Mouse (Mus musculus) myocyte (in vitro differentiated cells): ENCODE data around the gene Bckdha. TPM values are rescaled to one million over a fixed set of nuclear protein-coding genes. Genes with fewer than 3 reads are reported as not detected.

Source experiments
- H3K27me3 ChIP-seq: one replicate; pipeline ENCODE4 v1.6.1; 2011; ENCODE audit not compliant: control insufficient read depth, insufficient read depth, insufficient read length
- H3K36me3 ChIP-seq: one replicate; pipeline ENCODE4 v1.6.1; 2011; ENCODE audit not compliant: control insufficient read depth, insufficient read depth
- H3K4me2 ChIP-seq: one replicate; pipeline ENCODE4 v1.6.1; 2011; ENCODE audit warnings: low read depth, control low read depth
- H3K4me3 ChIP-seq: one replicate; pipeline ENCODE4 v1.5.1; 2011; ENCODE audit warnings: mild to moderate bottlenecking, control low read depth, moderate library complexity
- H3K79me2 ChIP-seq: one replicate; pipeline ENCODE4 v1.6.1; 2011; ENCODE audit not compliant: control insufficient read depth, insufficient read depth
- H3ac ChIP-seq: one replicate; pipeline ENCODE4 v1.6.1; 2011; ENCODE audit not compliant: control insufficient read depth, insufficient read length
- CEBPB ChIP-seq: IDR thresholded peaks from 2 replicates; pipeline ENCODE4 v1.6.1; 2011; ENCODE audit warnings: mild to moderate bottlenecking, moderate library complexity; ENCODE audit not compliant: poor library complexity, insufficient read depth, severe bottlenecking
- E2F4 ChIP-seq: IDR thresholded peaks from one replicate; pipeline ENCODE4 v1.6.1; 2011; ENCODE audit warnings: mild to moderate bottlenecking, control low read depth, moderate library complexity; ENCODE audit not compliant: insufficient read depth
- MAX ChIP-seq: IDR thresholded peaks from one replicate; pipeline ENCODE4 v1.6.1; 2011; ENCODE audit warnings: low read depth, mild to moderate bottlenecking, control low read depth
- MYOD1 ChIP-seq, 3 experiments: IDR thresholded peaks; one replicate each; pipeline ENCODE4 v1.6.1; 2011; ENCODE audit warnings: control low read depth in 2 of 3, low read depth in 2 of 3, mild to moderate bottlenecking in 2 of 3, moderate library complexity in 1 of 3; ENCODE audit not compliant: insufficient read length in 2 of 3, control insufficient read depth in 1 of 3
- MYOG ChIP-seq, 3 experiments: IDR thresholded peaks; one replicate each; pipeline ENCODE4 v1.6.1; 2011; ENCODE audit warnings: control low read depth in 2 of 3, low read depth in 2 of 3, mild to moderate bottlenecking in 2 of 3; ENCODE audit not compliant: insufficient read length in 2 of 3, control insufficient read depth in 1 of 3, insufficient read depth in 1 of 3
- POLR2A ChIP-seq: IDR thresholded peaks from one replicate; pipeline ENCODE4 v1.6.1; 2011; ENCODE audit warnings: low read depth, mild to moderate bottlenecking, control low read depth, moderate library complexity; ENCODE audit not compliant: insufficient read length
- POLR2AphosphoS2 ChIP-seq: IDR thresholded peaks from one replicate; pipeline ENCODE4 v1.6.1; 2011; ENCODE audit warnings: low read depth, control low read depth; ENCODE audit not compliant: insufficient read length
- REST ChIP-seq: IDR thresholded peaks from one replicate; pipeline ENCODE4 v1.6.1; 2011; ENCODE audit warnings: mild to moderate bottlenecking, control low read depth, moderate library complexity; ENCODE audit not compliant: insufficient read depth, insufficient read length
- SRF ChIP-seq: IDR thresholded peaks from one replicate; pipeline ENCODE4 v1.6.1; 2011; ENCODE audit warnings: low read depth; ENCODE audit not compliant: control insufficient read depth, insufficient read length
- TCF12 ChIP-seq: IDR thresholded peaks from one replicate; pipeline ENCODE4 v1.6.1; 2011; ENCODE audit warnings: mild to moderate bottlenecking, control low read depth; ENCODE audit not compliant: poor library complexity, insufficient read depth, severe bottlenecking
- TCF3 ChIP-seq: IDR thresholded peaks from one replicate; pipeline ENCODE4 v1.6.1; 2011; ENCODE audit warnings: low read depth, control low read depth; ENCODE audit not compliant: insufficient read length
- USF1 ChIP-seq: IDR thresholded peaks from one replicate; pipeline ENCODE4 v1.6.1; 2011; ENCODE audit warnings: low read depth, mild to moderate bottlenecking, control low read depth, moderate library complexity
- polyA plus RNA-seq: library from polyadenylated mRNA; unstranded; fragments of >200 nt; fragmentation: generic; extraction: Trizol; gene quantifications from one replicate; pipeline ENCODE4 v1.2.1, GENCODE M21; 2012; ENCODE audit warnings: missing spikeins

The Bckdha gene
- polyA plus RNA-seq, 1 experiment: 54.9 TPM

DNA sequence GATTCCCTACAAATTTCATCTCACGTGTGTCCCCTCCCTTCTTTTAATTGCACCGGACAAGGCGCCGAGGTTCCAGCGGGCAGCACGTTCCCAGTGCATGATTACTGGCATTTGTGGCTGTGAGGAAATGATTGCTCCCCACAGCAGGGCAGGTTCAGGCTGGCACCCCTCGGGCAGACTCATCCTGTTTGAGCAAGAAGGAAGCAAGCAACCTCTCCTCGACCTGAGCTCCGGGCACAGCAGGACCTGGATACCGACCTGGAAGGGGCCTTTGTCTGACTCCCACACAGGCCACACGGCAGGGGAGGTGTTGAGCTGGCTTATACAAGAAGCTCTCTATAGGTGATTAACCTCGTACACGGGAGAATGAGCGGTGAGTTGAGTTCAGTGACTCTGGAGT, 13.7 kb downstream of the Bckdha start:
- no peaks in the 10 kb centered on the region for H3K36me3 ChIP-seq
- TF ChIP-seq SRF (no peak), TCF12 (no peak), USF1 (no peak), MAX (no peak), POLR2AphosphoS2 (no peak), POLR2A (no peak), REST (no peak), CEBPB (no peak), MYOG (IDR thresholded peaks at IDR 0.05; ENCODE audit: control insufficient read depth in 1 of 3, insufficient read depth in 1 of 3, insufficient read length in 2 of 3, low read depth in 2 of 3) (no peak), TCF3 (no peak), E2F4 (no peak), MYOD1 (IDR thresholded peaks at IDR 0.05; ENCODE audit: control insufficient read depth in 1 of 3, insufficient read length in 2 of 3, low read depth in 2 of 3) (no peak)
- H3K79me2 ChIP-seq: no peaks in the 10 kb centered on the region
- H3ac ChIP-seq: no peak overlapping the region
- H3K4me3 ChIP-seq: no peak overlapping the region
- no peaks in the 10 kb centered on the region for H3K27me3 ChIP-seq
- no peak overlapping the region for H3K4me2 ChIP-seq

DNA sequence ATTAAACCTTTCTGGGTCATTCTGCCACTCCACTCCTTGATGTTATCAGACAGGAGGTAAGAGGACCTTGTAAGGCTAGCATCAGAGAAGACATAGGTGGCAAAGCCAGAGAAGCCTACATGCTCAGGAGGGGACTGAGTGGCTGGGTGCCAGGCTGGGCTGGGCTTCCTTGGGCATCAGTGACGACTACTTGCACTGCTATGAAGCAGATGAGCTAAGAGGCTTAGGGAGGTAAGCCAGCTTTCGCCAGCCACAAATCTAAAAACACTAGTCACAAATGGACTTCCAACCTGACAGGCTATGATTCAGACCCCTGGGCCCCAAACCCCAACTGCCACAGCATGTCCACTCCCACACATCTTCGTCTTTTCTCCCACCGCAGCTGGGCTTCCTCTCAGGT, 14.2 kb downstream of the Bckdha start:
- Histone ChIP-seq H3K79me2 (no peaks in the 10 kb centered on the region), H3ac (no peak overlapping the region), H3K36me3 (no peaks in the 10 kb centered on the region), H3K4me3 (no peak overlapping the region), H3K4me2 (no peak overlapping the region), H3K27me3 (no peaks in the 10 kb centered on the region)
- no peak for TF ChIP-seq POLR2AphosphoS2
- TF ChIP-seq USF1: no peak
- TF ChIP-seq MYOG (IDR thresholded peaks at IDR 0.05; ENCODE audit: control insufficient read depth in 1 of 3, insufficient read depth in 1 of 3, insufficient read length in 2 of 3, low read depth in 2 of 3): no peak
- no peak for TF ChIP-seq MYOD1 (IDR thresholded peaks at IDR 0.05; ENCODE audit: control insufficient read depth in 1 of 3, insufficient read length in 2 of 3, low read depth in 2 of 3)
- TF ChIP-seq SRF: no peak
- no peak for TF ChIP-seq E2F4
- TF ChIP-seq REST: no peak
- no peak for TF ChIP-seq CEBPB
- no peak for TF ChIP-seq TCF12
- TF ChIP-seq TCF3: no peak
- no peak for TF ChIP-seq MAX
- no peak for TF ChIP-seq POLR2A

GRCm38 (mm10) chr7:25644136-25644535, 14.6 kb downstream of the Bckdha start:
- no peaks in the 10 kb centered on the region for H3K36me3 ChIP-seq
- H3ac ChIP-seq: no peak overlapping the region
- H3K79me2 ChIP-seq: no peaks in the 10 kb centered on the region
- H3K4me2 ChIP-seq: no peak overlapping the region
- no peaks in the 10 kb centered on the region for H3K27me3 ChIP-seq
- no peak for TF ChIP-seq MYOD1 (IDR thresholded peaks at IDR 0.05; ENCODE audit: control insufficient read depth in 1 of 3, insufficient read length in 2 of 3, low read depth in 2 of 3)
- TF ChIP-seq E2F4: no peak
- TF ChIP-seq TCF12: no peak
- TF ChIP-seq USF1: no peak
- no peak for TF ChIP-seq SRF
- TF ChIP-seq CEBPB: no peak
- no peak for TF ChIP-seq POLR2A
- TF ChIP-seq REST: no peak
- no peak for TF ChIP-seq MAX
- TF ChIP-seq MYOG (IDR thresholded peaks at IDR 0.05; ENCODE audit: control insufficient read depth in 1 of 3, insufficient read depth in 1 of 3, insufficient read length in 2 of 3, low read depth in 2 of 3): no peak
- TF ChIP-seq TCF3: no peak
- H3K4me3 ChIP-seq: no peak overlapping the region

- Histone ChIP-seq H3K4me2 (no peak overlapping the region), H3K27me3 (no peaks in the 10 kb centered on the region), H3K79me2 (no peaks in the 10 kb centered on the region), H3ac (no peak overlapping the region), H3K36me3 (no peaks in the 10 kb centered on the region), H3K4me3 (no peak overlapping the region)
- no peak for TF ChIP-seq REST
Observed at GRCm38 (mm10) chr7:25639754-25640153, 19.0 kb downstream of the Bckdha start.

DNA sequence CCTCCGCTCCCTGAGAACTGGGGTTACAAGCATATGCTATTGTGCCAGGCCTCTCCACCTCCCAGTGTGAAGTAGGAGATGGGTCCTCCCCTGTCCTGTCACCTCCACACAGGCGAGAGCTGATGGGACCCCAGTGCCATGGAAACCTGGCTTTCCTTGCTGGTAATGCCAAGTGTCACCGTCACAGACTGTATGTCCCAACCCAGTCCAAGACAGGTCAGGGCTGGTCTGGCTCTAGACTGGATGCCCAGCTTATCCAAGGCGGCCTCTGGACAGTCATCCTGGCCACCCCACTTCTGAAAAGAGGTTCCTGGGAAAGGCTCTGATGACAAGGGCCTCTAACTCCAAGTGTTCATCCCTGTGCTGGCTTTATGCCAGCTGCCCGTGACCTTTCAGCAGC, 21.7 kb downstream of the Bckdha start:
- Histone ChIP-seq H3K36me3 (no peaks in the 10 kb centered on the region), H3K27me3 (no peaks in the 10 kb centered on the region), H3K4me2 (no peak overlapping the region)

More for the DNA sequence above, 21.7 kb downstream of the Bckdha start:
- Histone ChIP-seq H3K79me2 (no peaks in the 10 kb centered on the region), H3K4me3 (no peak overlapping the region), H3ac (no peak overlapping the region)
- TF ChIP-seq E2F4 (no peak), MAX (no peak), TCF3 (no peak), USF1 (no peak), TCF12 (no peak), MYOD1 (IDR thresholded peaks at IDR 0.05; ENCODE audit: control insufficient read depth in 1 of 3, insufficient read length in 2 of 3, low read depth in 2 of 3) (no peak), SRF (no peak), CEBPB (no peak), POLR2A (no peak), REST (no peak), POLR2AphosphoS2 (no peak), MYOG (IDR thresholded peaks at IDR 0.05; ENCODE audit: control insufficient read depth in 1 of 3, insufficient read depth in 1 of 3, insufficient read length in 2 of 3, low read depth in 2 of 3) (no peak)
